Mouse (Mus musculus): Measurements from ENCODE around the gene Aoc2. TPM values are rescaled to one million over a fixed set of nuclear protein-coding genes. Genes with fewer than 3 reads are reported as not detected.

Gene Aoc2
- polyA plus RNA-seq, 1 experiment from 2014 or later, result 1.8 TPM

- ATAC-seq (ENCODE audit: insufficient number of reproducible peaks, insufficient read depth, low FRiP score, low read depth), result no peak
- no peak overlapping the region for H3K27ac ChIP-seq (ENCODE audit: low read length)
- H3K4me2 ChIP-seq (replicated peaks; ENCODE audit: low read depth, low read length), result no peak overlapping the region
- no peaks in the 10 kb centered on the region for H3K36me3 ChIP-seq (ENCODE audit: control insufficient read depth, insufficient read depth, low read length)
- WGBS, result 24% methylated on average over 5 of the region's 5 CpGs
- H3K27me3 ChIP-seq (ENCODE audit: control insufficient read depth, insufficient read depth, low read length), result no peaks in the 10 kb centered on the region
- no peaks in the 10 kb centered on the region for H3K4me1 ChIP-seq (ENCODE audit: control insufficient read depth, insufficient read depth, low read length)
- no peaks in the 10 kb centered on the region for H3K9me3 ChIP-seq (ENCODE audit: control insufficient read depth, low read depth, low read length)
- no peak overlapping the region for H3K4me3 ChIP-seq (ENCODE audit: low read depth, low read length)
- no peak overlapping the region for H3K9ac ChIP-seq (replicated peaks; ENCODE audit: low read depth, low read length)
Observed at GRCm38 (mm10) chr11:101307744-101308143, 17.1 kb upstream of the Aoc2 start.

GRCm38 (mm10) chr11:101311083-101311482 is 13.8 kb upstream of the Aoc2 start:
- Histone ChIP-seq H3K9ac (replicated peaks; ENCODE audit: low read depth, low read length) (no peak overlapping the region), H3K36me3 (ENCODE audit: control insufficient read depth, insufficient read depth, low read length) (no peaks in the 10 kb centered on the region), H3K4me1 (ENCODE audit: control insufficient read depth, insufficient read depth, low read length) (no peaks in the 10 kb centered on the region), H3K4me3 (ENCODE audit: low read depth, low read length) (no peak overlapping the region), H3K27me3 (ENCODE audit: control insufficient read depth, insufficient read depth, low read length) (no peaks in the 10 kb centered on the region), H3K4me2 (replicated peaks; ENCODE audit: low read depth, low read length) (no peak overlapping the region), H3K27ac (ENCODE audit: low read length) (no peak overlapping the region), H3K9me3 (ENCODE audit: control insufficient read depth, low read depth, low read length) (no peaks in the 10 kb centered on the region)
- 86% methylated on average over 3 of the region's 3 CpGs for WGBS
- ATAC-seq (ENCODE audit: insufficient number of reproducible peaks, insufficient read depth, low FRiP score, low read depth), result no peak

DNA sequence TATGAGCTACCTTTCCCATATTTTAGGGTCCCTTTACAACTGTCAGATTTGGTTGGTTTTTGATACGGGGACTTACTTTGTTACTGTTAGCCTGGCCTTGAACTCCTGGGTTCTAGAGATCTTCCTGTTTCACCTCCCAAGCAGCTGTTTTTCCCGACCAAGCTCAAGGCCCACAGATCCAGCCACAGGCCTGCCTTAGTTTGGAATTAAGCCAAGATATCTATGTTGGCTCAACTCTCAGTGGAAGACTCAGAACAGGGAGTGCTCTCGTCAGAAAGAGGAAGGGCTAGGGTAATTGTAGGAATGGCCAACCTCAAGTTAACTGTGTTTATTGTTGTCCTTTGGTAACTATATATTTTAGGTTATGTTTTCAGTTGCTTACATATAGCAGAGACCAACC is 12.7 kb upstream of the Aoc2 start:
- peaks cover 4% of the 10 kb centered on the region for H3K4me1 ChIP-seq (ENCODE audit: control insufficient read depth, insufficient read depth, low read length)
- H3K4me2 ChIP-seq (replicated peaks; ENCODE audit: low read depth, low read length), result no peak overlapping the region
- 62% methylated on average over 3 of the region's 3 CpGs for WGBS
- H3K4me3 ChIP-seq (ENCODE audit: low read depth, low read length), result no peak overlapping the region
- ATAC-seq (ENCODE audit: insufficient number of reproducible peaks, insufficient read depth, low FRiP score, low read depth), result no peak
- no peaks in the 10 kb centered on the region for H3K36me3 ChIP-seq (ENCODE audit: control insufficient read depth, insufficient read depth, low read length)
- no peaks in the 10 kb centered on the region for H3K27me3 ChIP-seq (ENCODE audit: control insufficient read depth, insufficient read depth, low read length)
- no peak overlapping the region for H3K9ac ChIP-seq (replicated peaks; ENCODE audit: low read depth, low read length)
- no peak overlapping the region for H3K27ac ChIP-seq (ENCODE audit: low read length)
- no peaks in the 10 kb centered on the region for H3K9me3 ChIP-seq (ENCODE audit: control insufficient read depth, low read depth, low read length)

- 94% methylated on average over 1 of the region's 1 CpGs for WGBS
- Histone ChIP-seq H3K36me3 (ENCODE audit: control insufficient read depth, insufficient read depth, low read length) (peaks cover 14% of the 10 kb centered on the region), H3K9ac (replicated peaks; ENCODE audit: low read depth, low read length) (no peak overlapping the region), H3K27me3 (ENCODE audit: control insufficient read depth, insufficient read depth, low read length) (no peaks in the 10 kb centered on the region), H3K9me3 (ENCODE audit: control insufficient read depth, low read depth, low read length) (no peaks in the 10 kb centered on the region), H3K4me3 (ENCODE audit: low read depth, low read length) (no peak overlapping the region), H3K4me2 (replicated peaks; ENCODE audit: low read depth, low read length) (no peak overlapping the region), H3K27ac (ENCODE audit: low read length) (no peak overlapping the region), H3K4me1 (ENCODE audit: control insufficient read depth, insufficient read depth, low read length) (peaks cover 6% of the 10 kb centered on the region)
- ATAC-seq (ENCODE audit: insufficient number of reproducible peaks, insufficient read depth, low FRiP score, low read depth), result no peak
Observed at GRCm38 (mm10) chr11:101314567-101314966, 10.3 kb upstream of the Aoc2 start.

- no peaks in the 10 kb centered on the region for H3K9me3 ChIP-seq (ENCODE audit: control insufficient read depth, low read depth, low read length)
- H3K9ac ChIP-seq (replicated peaks; ENCODE audit: low read depth, low read length), result peak overlapping the region; percentile 72
- 84% methylated on average over 8 of the region's 8 CpGs for WGBS
- peaks cover 20% of the 10 kb centered on the region for H3K36me3 ChIP-seq (ENCODE audit: control insufficient read depth, insufficient read depth, low read length)
- no peak for ATAC-seq (ENCODE audit: insufficient number of reproducible peaks, insufficient read depth, low FRiP score, low read depth)
- peaks cover 6% of the 10 kb centered on the region for H3K4me1 ChIP-seq (ENCODE audit: control insufficient read depth, insufficient read depth, low read length)
- H3K4me3 ChIP-seq (ENCODE audit: low read depth, low read length), result peak overlapping the region; percentile 99
- no peaks in the 10 kb centered on the region for H3K27me3 ChIP-seq (ENCODE audit: control insufficient read depth, insufficient read depth, low read length)
- H3K27ac ChIP-seq (ENCODE audit: low read length), result peak overlapping the region; percentile 76
- H3K4me2 ChIP-seq (replicated peaks; ENCODE audit: low read depth, low read length), result peak overlapping the region; percentile 91
Observed at GRCm38 (mm10) chr11:101315082-101315650, 9.7 kb upstream of the Aoc2 start.

DNA sequence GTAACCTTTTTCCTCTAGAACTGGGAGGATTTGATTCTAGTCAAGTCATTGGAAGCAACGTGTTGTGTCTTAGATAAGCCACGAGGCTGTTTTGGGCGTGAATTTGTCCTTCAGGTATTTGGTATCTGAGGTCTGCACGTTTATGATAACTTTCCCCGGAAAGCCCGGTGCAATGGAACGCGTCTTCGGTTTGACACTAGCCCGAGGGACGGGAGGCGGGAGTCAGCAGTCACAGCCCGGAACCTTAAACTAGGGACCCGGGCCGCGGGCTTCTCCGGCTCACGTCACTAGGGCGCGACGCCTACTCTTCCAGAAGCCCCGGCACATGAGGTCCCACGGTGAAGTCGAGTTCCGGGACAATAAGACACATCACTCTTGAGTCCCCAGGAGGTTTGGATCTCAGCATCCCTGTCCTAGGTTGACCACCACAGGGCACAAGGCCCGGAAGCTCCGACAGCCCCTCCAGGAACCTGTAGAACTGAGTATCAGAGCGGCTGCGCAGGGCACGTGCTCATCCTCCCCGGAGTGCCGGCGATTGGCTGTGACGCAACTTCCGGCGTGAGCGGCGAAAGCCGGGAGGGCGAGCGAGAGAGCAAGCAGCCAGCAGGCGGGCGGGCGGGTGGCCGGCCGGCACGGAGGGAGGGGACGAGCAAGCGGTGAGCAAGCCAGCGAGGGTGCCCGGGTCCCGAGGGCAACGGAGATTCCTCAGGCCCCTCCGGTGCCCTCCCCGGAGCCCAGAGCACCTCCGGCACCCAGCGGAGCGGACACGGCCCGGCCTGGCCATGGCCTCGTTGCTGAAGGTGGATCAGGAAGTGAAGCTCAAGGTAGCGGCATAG is 9.0 kb upstream of the Aoc2 start, which contains the start of gene Psme3:
Gene Psme3 (plus strand): TSS at position 549 of the 836 bp plus-strand sequence.
- Histone ChIP-seq H3K4me1 (ENCODE audit: control insufficient read depth, insufficient read depth, low read length) (peaks cover 6% of the 10 kb centered on the region), H3K27me3 (ENCODE audit: control insufficient read depth, insufficient read depth, low read length) (no peaks in the 10 kb centered on the region)
- ATAC-seq (ENCODE audit: insufficient number of reproducible peaks, insufficient read depth, low FRiP score, low read depth), result peak; percentile 93

DNA sequence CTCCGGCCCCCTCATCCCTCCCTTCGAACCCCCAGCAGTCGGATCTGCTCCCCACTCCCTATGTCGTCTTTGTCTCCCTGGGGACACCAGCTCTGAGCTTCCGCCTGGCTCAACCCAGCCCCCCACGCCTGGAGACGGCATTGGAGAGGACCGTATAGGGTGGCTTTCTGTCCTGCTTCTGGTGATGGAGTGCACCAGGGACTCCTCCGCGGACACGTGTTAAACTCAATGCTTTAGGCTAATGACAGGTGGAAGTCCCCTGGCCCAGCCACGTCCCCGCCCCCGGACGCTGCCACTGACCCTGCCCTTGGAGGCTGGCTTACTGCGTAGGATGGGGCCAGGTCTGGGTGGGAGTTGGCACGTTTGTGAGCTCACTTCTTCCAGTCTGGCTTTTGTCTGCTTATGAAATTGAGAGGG is 8.4 kb upstream of the Aoc2 start:
- Histone ChIP-seq H3K9ac (replicated peaks; ENCODE audit: low read depth, low read length) (peak overlapping the region; percentile 72), H3K9me3 (ENCODE audit: control insufficient read depth, low read depth, low read length) (no peaks in the 10 kb centered on the region), H3K4me3 (ENCODE audit: low read depth, low read length) (peak overlapping the region; percentile 99), H3K27me3 (ENCODE audit: control insufficient read depth, insufficient read depth, low read length) (no peaks in the 10 kb centered on the region), H3K4me2 (replicated peaks; ENCODE audit: low read depth, low read length) (peak overlapping the region; percentile 91), H3K27ac (ENCODE audit: low read length) (peak overlapping the region; percentile 76), H3K36me3 (ENCODE audit: control insufficient read depth, insufficient read depth, low read length) (peaks cover 34% of the 10 kb centered on the region), H3K4me1 (ENCODE audit: control insufficient read depth, insufficient read depth, low read length) (peaks cover 6% of the 10 kb centered on the region)
- under 1% methylated on average over 17 of the region's 17 CpGs for WGBS
- ATAC-seq (ENCODE audit: insufficient number of reproducible peaks, insufficient read depth, low FRiP score, low read depth), result peak; percentile 48; the same call in 1 of the 2 replicates

More for the DNA sequence above, 9.0 kb upstream of the Aoc2 start, which contains the start of gene Psme3:
- peak within 1 kb of the TSS; percentile 76 for H3K27ac ChIP-seq (ENCODE audit: low read length)
- peak within 1 kb of the TSS; percentile 91 for H3K4me2 ChIP-seq (replicated peaks; ENCODE audit: low read depth, low read length)
- peaks cover 27% of the 10 kb centered on the region for H3K36me3 ChIP-seq (ENCODE audit: control insufficient read depth, insufficient read depth, low read length)
- no peaks in the 10 kb centered on the region for H3K9me3 ChIP-seq (ENCODE audit: control insufficient read depth, low read depth, low read length)
- peak within 1 kb of the TSS; percentile 72 for H3K9ac ChIP-seq (replicated peaks; ENCODE audit: low read depth, low read length)
- peak within 1 kb of the TSS; percentile 99 for H3K4me3 ChIP-seq (ENCODE audit: low read depth, low read length)
- under 1% methylated on average over 58 of the region's 62 CpGs for WGBS

GRCm38 (mm10) chr11:101323609-101324008 is 1.3 kb upstream of the Aoc2 start:
- Histone ChIP-seq H3K9me3 (ENCODE audit: control insufficient read depth, low read depth, low read length) (no peaks in the 10 kb centered on the region), H3K9ac (replicated peaks; ENCODE audit: low read depth, low read length) (no peak overlapping the region), H3K27me3 (ENCODE audit: control insufficient read depth, insufficient read depth, low read length) (no peaks in the 10 kb centered on the region), H3K36me3 (ENCODE audit: control insufficient read depth, insufficient read depth, low read length) (peaks cover 64% of the 10 kb centered on the region), H3K4me2 (replicated peaks; ENCODE audit: low read depth, low read length) (no peak overlapping the region), H3K4me3 (ENCODE audit: low read depth, low read length) (no peak overlapping the region), H3K4me1 (ENCODE audit: control insufficient read depth, insufficient read depth, low read length) (no peaks in the 10 kb centered on the region), H3K27ac (ENCODE audit: low read length) (no peak overlapping the region)
- WGBS, result 12% methylated on average over 4 of the region's 4 CpGs
- no peak for ATAC-seq (ENCODE audit: insufficient number of reproducible peaks, insufficient read depth, low FRiP score, low read depth)
